Mouse (Mus musculus): ENCODE data around the gene Dnah1.
A peak's percentile ranks its signal among the peaks of the same experiment; 100 is the strongest.

The Dnah1 gene

DNA sequence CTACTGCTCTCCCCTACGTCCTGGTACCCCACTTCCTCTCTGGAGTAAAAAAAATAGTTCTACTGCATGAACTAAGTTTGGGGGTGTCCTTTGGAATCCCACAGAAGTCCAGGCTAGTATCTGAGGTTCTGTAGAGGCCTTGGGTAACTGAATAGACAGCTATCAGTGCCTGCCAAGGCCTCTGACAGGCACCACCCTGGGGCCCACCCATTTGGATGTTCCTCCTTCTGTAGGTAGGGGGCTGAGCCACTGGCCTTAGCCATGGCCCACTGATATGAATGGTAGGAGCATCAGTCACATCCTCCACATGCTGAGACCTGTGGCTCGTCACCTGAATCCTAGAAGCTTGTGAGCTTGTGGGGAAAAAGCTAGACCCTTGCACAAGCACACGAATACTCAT is 5.9 kb downstream of the Dnah1 start:
- ATAC-seq (ENCODE audit: low TSS enrichment), result no peak

DNA sequence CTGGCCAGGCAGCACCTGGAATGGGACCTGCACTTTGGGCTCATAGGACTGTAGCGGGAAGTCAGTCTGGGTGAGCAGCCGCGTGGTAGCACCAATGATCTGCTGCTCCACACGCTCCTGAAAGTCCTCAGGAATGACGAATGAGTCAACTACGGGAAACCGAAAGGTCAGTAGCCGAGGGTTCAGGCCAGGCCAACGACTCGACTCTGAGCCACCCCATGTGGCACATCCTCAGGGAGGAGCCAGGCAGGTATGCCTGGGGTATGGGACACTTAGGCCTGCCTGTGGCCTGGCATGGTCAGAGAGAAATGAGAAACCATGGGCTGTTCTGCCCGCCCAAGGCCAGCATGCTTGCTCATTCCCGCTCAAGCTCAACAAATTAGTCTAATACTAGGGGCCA is 7.1 kb downstream of the Dnah1 start:
- ATAC-seq (ENCODE audit: low TSS enrichment), result no peak

DNA sequence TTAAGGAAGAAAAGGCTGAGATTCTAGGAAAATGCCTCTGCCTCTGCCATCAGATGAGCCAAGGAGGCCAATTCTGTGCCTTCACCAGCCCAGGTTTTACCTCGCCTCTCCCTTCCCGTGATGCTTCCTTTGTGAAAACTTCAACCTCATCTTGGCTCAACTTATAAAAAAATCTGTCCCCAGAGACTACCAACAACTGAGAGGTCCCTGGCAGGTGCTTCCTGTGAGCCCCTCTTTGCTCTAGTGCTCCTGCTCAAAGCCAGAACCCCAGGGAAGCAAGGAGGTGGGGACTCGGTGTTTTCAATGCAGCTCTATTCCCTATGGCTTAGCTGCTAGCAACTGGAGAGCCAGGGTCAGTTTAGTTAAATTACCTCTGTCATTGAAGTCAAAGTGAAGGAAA is 10.5 kb downstream of the Dnah1 start:
- no peak for ATAC-seq (ENCODE audit: low TSS enrichment)

DNA sequence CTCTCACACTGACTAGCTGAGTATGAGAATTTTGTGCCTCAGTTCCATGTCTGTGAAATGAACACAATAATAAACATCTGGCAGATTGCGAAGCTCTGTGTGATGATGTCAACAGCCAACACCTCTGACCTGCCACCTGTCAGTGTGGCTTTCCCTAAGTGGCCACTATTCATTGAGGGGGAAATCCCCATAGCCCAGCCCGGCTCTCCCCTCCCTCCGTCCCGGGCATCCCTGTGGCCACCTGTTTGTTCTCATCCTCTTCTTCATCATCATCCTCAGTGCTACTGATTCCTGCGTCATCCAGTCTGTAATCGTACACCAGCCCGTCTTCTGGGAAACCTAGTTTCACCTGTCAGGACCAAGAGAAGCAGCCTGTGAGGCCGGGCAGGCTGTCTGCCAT is 38.0 kb downstream of the Dnah1 start:
- no peak for ATAC-seq (ENCODE audit: low TSS enrichment)

DNA sequence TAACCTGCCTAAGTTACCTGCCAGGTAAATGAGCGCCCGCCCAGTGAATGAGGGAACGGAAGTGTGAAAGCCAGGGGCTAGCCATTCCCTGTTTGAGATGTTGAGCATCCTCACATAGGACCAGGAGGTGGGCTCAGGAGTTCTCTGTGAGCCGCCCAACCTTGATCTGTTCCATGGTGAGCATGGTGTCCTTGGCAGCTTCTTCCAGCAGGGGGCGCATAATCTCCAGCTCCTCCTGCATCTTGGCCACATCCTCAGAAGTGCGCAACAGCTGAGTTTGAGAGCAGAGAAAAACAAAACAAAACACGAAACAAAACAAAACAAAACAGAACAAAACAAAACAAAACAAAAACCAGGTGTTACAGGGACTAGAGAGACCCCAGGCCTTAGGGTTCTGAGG is 51.5 kb downstream of the Dnah1 start:
- ATAC-seq (ENCODE audit: low TSS enrichment), result 0 out of 2 replicates have a peak, but pooled peaks have one; percentile 22

DNA sequence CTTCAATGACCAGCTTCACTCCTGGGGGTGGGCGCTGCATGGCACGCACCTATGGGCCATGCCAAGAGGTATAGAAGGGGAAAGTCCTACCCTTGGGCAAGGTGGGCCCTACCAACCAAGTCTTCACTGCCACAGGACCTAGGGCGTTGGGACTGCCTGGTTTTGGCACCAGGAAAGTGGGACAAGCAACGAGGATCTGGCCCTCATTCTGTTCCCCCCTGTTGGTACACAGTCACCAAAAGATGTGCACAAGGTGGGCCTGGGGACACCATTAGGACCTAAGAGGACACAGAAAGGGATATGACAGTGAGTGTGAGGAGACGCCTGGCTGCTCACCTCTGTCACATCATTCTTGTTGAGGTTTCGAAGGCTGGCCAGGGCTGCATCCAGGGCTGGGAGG is 52.6 kb downstream of the Dnah1 start:
- no peak for ATAC-seq (ENCODE audit: low TSS enrichment)

DNA sequence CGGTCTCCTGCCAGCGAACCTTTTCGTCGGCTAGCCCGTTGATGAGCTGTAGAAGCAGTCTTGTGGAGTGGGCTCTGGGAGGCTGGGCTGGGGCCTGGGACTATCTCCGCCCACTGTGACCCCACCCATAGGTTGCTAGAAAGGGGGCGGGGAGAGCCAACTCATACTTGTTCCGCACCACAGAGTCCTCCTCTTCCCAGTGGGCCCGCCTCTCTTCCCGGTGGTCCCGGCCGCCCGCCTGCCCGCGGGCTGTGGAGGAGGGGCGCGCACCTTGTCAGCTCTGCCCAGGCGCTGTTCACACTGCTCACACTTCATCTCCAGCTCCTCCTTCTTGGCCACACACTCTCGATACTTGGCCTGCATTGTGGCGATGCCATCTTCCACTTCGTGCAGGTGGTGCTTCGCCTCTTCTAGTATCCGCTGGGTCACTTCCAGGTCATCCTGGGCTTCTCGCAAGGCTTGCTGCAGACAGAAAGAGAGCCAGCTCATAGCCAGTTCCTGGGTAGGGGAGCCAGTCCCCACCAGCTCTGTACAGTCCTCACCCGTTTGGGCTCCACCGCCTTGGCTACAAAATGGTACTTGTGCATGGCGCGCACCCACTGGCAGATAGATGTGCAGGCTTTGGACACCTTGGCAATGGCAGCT is 54.1 kb downstream of the Dnah1 start:
- ATAC-seq (ENCODE audit: low TSS enrichment), result no peak

DNA sequence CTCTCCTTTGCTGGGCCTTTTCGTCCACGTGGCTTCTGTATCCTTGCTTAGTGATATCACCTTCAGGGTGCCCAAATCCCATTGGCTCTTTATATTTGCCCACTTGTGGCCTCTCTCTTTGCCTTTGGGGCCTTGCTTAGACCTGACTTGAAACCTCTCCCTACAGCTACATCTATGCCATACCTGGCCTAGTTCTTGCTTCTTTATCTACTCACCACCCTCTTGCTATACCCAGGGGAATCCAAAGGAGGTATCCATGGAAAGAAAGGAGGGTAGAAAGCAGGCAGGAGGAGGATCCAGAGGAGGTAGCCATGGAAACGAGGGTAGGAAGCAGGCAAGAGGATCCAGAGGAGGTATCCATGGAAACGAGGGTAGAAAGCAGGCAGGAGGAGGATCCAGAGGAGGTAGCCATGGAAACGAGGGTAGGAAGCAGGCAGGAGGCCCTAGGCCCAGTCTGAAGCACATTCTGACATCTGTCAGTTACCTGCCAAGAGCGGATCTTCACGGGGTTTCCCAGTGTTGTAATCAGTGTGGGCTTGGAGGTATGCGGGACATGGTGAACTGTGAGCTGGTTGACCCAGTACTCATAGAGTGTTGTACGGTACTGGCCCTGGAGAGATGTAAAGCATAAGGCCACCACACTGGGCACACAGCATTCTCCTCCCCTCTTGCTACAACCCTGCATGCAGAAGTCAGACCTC is 55.2 kb downstream of the Dnah1 start:
- peak; percentile 94 for ATAC-seq (ENCODE audit: low TSS enrichment)

DNA sequence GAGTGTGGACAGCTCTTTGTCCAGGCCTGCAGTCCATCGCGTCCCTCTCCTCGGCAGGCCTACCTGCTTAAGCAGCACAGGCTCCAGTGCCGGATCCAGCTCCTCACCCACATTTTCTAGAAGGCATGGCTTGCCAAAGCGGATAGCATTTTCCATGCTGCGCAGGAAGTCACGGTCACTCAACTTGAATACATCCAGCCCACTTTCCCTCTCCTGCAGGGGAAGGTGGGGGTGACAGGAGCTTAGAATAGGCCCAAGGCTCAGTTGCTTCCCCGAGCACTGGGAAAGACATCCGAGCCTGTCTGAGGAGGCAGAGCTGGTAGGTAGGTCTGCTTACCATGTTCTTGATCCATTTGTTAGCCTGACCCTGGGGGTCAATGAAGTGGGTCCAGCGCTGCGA is 56.0 kb downstream of the Dnah1 start:
- ATAC-seq (ENCODE audit: low TSS enrichment), result peak; percentile 44

DNA sequence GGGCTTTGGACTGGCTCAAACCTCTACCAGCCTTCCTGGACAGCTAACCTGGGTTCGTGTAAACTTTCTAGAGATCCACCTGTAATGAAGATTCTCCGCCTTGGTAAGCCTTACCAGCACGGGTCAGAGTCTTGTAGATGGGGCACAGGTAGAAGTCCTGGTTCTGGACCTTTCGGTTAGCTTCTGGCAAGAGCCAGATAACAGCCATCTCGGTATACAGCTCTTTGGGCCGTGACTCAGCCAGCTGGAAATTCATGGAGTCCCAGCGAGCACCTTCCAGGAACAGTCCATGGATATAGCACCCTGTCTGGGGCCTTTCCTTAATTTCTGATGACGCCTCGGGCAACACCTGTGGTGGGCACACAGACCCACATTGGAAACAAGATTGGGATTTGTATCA is 62.8 kb downstream of the Dnah1 start:
- ATAC-seq (ENCODE audit: low TSS enrichment), result no peak

DNA sequence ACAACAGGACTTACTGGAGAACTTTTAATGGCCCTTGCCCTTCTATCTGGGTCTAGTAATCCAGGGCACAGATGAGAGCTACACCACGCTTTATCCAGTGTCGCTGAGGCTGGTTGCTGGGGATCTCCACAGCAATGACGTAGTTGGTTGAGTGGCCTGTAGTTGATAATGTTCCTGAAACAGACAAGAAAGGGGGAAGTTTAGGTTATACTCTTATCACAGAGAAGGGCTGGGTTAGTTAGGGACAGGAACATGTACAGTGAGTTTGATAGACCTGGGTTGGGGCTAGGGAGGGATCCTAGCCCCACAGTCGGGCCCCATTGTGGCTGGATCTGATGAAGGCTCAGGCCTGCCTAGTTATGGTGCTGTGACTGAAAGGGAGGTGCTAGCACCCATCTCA is 63.3 kb downstream of the Dnah1 start:
- no peak for ATAC-seq (ENCODE audit: low TSS enrichment)

DNA sequence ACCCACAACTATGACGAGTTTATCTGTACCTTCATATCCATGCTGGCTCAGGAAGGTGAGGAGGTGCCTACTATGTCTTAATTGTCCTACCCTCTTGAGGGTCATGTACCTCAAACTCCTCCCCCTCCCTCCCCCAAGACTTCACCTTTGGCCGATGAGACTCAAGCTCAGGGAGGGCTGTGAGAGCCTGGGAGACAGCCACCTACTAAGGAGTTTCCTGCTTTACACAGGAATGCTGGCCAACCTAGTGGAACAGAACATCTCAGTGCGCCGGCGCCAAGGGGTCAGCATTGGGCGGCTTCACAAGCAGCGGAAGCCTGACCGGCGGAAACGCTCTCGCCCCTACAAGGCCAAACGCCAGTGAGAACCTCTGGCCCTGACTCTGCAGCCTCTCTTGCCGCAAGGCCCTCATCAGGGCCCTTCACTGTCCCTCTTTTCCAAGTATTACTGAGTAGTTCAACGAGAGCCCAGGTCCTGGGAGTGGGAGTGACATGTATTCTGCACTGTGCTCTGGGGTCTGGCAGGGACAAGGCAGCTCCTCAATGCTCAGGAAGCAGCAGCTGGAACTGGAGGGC is 65.1 kb downstream of the Dnah1 start:
- no peak for ATAC-seq (ENCODE audit: low TSS enrichment)

DNA sequence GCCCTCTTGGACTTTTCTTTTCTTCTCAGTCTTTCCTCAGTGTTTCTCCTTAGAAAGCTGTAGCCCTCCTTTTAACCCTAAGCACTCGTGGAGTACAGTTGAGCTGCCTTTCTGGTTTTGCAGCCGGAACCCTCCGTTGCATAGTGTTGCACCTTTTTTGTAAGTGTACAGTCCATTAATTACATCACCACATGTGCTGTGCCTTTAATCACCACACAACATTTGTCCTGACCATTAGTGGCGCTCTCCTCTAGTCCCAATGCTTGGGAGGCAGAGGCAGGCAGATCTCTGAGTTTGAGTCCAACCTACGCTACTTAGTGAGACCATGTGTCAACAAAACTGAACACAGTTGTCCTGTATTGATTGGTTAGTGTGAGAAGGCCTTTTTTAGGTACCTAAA is 71.6 kb downstream of the Dnah1 start:
- no peak for ATAC-seq (ENCODE audit: low TSS enrichment)

DNA sequence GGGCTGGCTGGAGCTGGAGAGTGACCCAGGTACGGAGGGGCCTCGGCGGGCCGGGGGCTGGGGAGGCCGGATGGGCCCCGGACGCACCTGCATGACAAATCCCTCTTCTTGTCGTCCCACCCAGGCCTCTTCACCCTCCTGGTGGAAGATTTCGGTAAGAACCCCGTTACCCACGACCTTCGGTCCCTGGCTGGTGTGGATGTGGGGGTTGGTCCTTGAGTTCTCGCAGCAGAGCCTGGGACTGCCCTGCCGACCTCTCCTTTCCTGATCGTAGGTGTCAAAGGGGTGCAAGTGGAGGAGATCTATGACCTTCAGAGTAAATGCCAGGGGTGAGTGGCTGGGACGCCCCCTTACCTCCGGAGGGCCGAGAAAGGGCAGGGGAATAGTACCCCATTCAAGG is 72.1 kb downstream of the Dnah1 start:
- ATAC-seq (ENCODE audit: low TSS enrichment), result 0 out of 2 replicates have a peak, but pooled peaks have one; percentile 25

DNA sequence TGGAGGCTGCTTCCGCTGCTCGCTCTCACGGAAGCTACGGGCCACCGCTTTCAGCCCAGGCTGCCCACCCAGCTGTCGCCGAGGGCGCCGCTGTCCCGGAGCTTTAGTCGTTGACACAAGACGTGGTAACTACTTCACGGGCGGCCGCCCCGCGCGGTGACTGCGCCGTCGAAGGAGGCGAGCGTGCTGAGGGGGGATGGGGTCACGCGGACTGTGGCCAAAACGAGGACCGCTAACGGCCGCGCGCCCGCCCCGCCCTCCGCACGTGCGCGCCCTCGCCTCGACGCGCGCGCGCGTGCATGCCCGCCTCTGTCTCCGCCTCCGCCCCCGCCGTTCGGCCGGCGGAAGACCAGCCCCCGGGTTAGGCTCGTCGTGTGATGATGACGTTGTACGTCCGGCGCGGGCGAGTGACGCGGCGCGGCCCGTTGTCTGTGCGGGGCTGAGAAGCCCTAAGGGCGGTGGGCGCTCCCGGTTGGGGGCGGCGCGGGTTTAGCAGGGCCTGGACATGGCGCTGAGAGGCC is 72.6 kb downstream of the Dnah1 start, which contains the start of the genes Phf7 and Bap1:
Gene Phf7, minus strand, starts transcription at position 234 of the 521 bp plus-strand sequence.
Gene Bap1, plus strand, starts transcription at position 367 of the 521 bp plus-strand sequence.
- peak; percentile 75 for ATAC-seq (ENCODE audit: low TSS enrichment)

DNA sequence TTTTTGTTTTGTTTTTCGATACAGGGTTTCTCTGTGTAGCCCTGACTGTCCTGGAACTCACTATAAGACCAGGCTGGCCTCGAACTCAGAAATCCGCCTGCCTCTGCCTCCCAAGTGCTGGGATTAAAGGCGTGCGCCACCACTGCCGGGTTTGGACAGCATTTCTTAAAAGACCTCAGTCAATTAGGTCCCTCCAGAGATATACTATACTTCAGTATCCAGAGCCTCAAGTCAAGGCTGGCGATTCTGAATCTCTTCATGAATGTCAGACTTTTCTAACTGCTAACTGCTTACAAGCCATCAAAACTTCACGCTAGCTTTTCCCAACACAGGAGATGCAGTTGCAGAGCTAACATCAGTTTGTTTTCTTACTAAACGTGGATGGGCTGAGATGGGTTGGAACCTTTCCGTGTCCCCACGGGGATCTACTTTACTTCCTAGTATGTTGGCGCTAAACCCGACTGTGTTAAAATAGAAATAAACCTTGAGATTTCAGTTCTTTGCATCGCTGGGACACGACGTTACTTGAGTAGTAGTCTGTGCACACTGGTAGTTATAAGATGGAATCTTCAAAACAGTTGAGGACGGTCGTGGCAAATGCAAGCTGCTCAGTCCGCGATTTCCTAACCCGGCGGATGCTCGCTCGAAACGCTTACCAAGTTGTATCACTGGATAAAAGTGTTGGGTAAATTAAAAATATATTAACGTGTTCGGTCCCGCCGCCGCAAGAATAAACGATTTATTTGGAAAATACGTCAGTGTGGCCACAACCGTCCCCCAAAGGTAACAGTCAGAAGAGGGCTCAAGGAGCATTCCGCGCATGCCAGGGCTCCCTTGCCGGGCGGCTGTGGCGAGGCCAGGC is 73.2 kb downstream of the Dnah1 start:
- ATAC-seq (ENCODE audit: low TSS enrichment), result peak; percentile 82; the same call in 1 of the 2 replicates

DNA sequence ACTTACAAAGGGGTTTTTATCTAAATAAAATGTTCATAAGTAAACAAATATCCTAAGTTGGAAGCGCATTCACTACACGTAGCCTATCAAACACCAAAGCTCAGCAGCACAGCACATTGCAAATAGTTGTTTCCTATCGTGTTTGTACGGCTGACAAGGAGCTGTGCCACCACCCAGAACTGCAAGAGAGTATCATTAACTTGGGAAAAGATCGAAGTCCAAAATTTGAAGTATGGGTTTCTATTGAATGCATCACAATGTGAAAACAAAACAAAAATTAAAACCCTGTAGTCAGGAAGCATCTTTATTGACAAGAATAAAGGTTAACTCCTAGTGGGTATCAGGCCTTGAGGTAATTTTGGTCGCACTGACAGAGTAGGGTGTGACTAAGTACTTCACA is 75.3 kb downstream of the Dnah1 start:
- ATAC-seq (ENCODE audit: low TSS enrichment), result no peak

DNA sequence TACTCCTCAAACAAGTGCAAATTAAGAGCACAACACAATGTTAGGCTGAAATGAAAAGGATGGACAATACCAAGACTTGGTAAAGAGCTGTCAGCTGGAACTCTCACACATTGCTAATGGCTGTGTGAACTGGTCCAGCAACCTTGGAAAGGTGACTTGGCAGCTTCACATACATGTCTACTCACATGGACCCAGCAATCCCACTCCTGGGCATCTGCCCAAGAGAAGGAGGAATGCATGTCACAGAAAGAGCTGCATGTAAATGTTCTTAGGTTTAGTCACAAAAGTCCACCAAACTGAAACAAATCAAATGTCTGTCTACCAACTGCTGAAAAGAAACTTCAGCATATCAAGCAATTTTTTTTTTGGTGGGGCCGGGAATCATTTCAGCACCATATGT is 77.8 kb downstream of the Dnah1 start:
- no peak for ATAC-seq (ENCODE audit: low TSS enrichment)

DNA sequence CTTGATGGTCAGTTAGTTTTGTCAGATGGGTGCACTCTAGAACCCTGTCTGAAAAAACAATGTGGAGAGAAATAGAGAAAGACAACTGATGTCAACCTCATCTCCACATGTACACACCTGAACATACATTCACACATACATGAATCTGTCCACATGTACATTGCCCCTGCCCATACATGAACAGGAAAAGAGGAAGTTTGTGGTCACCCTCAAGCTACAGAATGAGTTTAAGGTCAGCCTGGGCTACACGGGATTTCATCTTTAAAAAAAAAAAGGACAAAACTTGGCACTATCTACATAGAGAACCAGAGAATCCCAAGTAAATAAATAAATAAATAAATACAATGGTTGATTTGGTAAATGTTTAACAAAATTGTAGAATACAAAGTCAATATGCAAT is 78.9 kb downstream of the Dnah1 start:
- ATAC-seq (ENCODE audit: low TSS enrichment), result no peak

DNA sequence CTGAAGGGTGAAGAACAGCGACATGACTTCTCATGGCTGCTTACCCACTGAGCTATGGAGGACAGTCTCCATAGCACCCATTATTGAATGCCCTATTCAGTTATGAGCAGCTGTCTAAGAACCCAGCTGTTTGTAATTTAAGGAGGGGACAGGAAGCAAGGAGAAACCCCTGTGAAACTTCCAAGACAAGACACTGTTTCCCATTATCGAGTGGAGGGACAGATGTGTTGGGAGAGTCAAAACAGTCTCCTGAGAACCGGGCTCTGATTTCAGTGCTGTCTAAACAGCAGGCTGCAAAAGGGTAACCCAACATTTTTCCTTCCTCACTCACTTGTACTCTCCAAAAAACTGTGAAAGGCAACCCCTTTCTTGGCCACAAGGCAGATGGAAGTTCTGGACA is 83.2 kb downstream of the Dnah1 start:
- ATAC-seq (ENCODE audit: low TSS enrichment), result no peak

DNA sequence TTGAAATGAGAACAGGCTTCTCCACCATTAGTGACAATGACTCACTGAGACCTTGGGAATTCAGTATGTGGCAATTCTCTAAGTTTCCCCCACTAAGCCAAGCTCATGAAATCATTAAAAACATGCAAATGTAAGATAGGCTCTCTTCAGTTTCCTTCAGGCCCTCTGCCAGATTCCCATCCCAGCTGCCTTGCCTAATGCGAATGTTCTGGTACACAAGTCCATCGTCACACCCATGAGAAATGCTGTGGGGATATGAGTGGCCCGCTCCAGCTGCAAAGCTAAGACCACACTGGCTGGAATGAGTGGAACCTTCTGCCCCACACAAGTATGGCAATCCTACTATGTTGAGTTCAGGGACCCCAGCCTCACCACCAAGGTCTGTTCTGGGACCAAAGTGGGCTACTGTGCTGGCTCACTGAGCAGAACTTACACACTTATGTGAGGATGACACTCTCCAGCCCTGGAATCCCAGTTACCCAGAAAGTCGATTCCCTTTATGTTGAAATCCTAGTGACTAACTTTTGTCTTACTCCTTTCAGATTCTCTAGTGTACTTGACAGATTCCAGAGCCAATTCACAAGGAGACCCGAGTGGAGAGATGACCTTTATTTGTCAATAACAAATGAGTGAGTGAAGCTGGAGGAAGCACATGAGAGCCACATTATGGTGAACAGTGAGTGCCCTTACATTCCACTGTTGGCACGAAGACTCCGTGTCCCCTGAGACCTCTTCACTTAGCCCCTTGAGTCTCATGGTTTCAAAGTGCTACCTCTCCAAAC is 86.4 kb downstream of the Dnah1 start:
- ATAC-seq (ENCODE audit: low TSS enrichment), result no peak

All from frontal cortex, adult (tissue).